Mouse (Mus musculus) heart, adult 2 months (tissue): ENCODE data around the gene Celf2.

Experiments used
- CTCF ChIP-seq: fragments of 200-600 bp; IDR thresholded peaks from 2 replicates; pipeline ENCODE4 v1.8.1; 2022; ENCODE audit warnings: antibody characterized with exemption, mild to moderate bottlenecking, moderate library complexity
- POLR2A ChIP-seq: fragments of 200-500 bp; IDR thresholded peaks from 2 replicates; pipeline ENCODE4 v1.6.1; 2011; ENCODE audit warnings: mild to moderate bottlenecking, low read depth, low read length, control low read depth; ENCODE audit not compliant: insufficient read depth

GRCm38 (mm10) chr2:6634899-6635298, 874.5 kb downstream of the Celf2 start:
- TF ChIP-seq CTCF (no peak), POLR2A (no peak)
